Mouse (Mus musculus) T-helper 2 cell (primary cell): ENCODE measurements around the gene Fam243.

Experiments used
- in situ Hi-C: fragments of 300-600 bp; cut with MboI, MseI; formaldehyde crosslinking; loops from one replicate; pipeline ENCODE4 v1.15.1; 2025; ENCODE audit warnings: high pct_unique_total_duplicates

Fam243 gene

DNA sequence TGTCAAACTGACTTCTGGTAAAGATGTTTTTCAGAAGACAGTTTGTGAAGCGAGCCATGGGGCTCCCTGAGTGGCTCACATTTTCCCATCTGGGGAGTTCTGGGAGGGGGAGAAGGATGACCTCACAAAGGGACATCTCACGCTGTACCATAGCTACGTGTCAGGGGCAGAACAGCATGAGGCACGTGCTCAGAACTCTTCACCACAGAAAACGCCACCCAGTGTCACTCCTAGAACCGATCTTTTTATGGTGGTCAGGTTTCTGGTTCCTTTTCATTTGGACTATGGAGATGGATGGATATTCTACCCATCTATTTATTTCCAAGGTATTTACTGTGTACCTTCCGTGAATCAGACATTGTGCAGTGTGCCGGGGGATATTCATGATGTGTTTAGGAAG is at the start of gene Fam243:
Gene Fam243, minus strand, starts transcription at position 101 of the 400 bp plus-strand sequence.
- in situ Hi-C loops: no loop called here

DNA sequence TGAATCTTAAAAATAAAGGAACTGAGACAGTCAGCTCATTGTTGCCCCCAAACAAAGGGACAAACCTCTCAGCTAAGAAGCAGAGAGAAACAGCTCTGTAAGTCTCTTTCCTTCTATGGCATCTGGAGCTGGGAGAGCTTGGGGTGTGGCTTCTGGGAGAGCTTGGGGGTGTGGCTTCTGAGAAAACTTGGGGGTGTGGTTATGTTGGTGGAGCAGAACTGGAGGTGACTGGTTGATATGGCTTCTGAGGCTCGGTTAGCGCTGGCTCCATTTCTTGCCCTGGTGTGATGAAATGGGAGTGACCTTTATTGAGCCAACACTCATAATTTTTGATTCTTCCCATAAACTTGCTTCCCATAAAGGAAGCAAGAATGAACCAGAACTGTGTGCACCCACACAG is 48.0 kb upstream of the Fam243 start:
- in situ Hi-C loops: no loop called here

DNA sequence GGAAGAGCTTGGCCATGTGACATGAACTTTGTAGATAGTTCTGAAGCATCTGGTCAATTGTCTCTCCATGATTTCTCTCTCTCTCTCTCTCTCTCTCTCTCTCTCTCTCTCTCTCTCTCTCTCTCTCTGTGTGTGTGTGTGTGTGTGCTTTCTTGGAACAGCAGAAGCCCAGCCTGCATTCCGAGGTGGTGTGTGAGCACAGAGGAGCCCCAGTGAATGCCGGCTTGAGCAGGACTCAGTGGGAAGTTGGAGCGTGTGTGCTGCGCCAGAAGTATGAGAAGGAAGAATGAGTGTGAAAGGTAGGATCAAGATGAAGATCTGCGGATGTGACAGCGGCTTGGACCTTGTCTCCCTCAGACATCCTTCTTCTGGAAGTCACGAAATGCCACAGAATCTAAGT is 44.2 kb upstream of the Fam243 start:
- in situ Hi-C loops: no loop called here

DNA sequence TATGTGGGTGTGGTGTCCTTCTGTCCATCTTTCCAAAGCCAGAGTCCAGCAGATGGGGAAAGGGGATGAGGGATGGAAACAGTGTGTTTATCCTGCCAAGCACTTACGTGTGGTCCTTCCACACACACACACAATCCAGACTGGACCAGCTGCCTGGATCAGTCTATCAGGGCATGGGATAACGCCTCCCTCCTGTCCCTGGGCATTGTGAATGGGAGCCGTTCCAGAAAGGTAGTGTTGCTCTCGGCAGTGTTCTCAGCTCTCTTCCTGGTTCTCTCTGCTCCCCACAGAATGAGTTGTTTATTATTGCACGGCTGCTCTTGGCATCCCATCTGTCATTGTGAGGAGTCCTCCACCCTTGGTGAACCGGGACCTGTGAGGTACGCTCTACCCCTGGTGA is 39.5 kb upstream of the Fam243 start:
- in situ Hi-C loops: no loop called here

- in situ Hi-C loops: no loop called here
These were observed 38.0 kb upstream of the Fam243 start, which contains the start of gene Kcne1 for GRCm38 (mm10) chr16:92359229-92359628. TSS of gene Kcne1 (minus strand) at chr16:92359468.

- in situ Hi-C loops: no loop called here
These were observed 37.5 kb upstream of the Fam243 start for GRCm38 (mm10) chr16:92358734-92359133.

GRCm38 (mm10) chr16:92357566-92357965 is 36.3 kb upstream of the Fam243 start:
- in situ Hi-C loops: no loop called here

DNA sequence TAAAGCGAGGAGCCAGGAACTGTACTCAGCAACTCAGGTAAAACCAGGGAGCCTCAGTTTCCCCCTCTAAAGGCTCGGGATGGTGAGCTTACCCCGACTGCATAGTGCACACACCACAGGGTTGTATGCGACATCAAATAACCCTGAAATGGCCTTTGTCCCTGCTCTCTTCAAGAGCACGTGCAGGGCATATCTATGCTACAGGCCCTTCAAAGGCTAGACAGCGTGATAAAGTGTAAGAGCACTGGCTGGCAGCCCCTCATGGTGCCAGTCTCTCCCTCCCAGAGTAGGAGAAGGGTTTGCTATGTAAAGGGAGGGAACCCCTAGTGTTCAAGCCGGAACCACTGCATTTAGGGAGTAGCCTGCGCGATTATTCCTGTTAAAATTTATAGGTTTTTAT is 35.8 kb upstream of the Fam243 start:
- in situ Hi-C loops: no loop called here

- in situ Hi-C loops: no loop called here
These were observed 34.7 kb upstream of the Fam243 start for GRCm38 (mm10) chr16:92355982-92356381.

GRCm38 (mm10) chr16:92355366-92355765 is 34.1 kb upstream of the Fam243 start:
- in situ Hi-C loops: no loop called here

- in situ Hi-C loops: no loop called here
These were observed 32.7 kb upstream of the Fam243 start for GRCm38 (mm10) chr16:92353897-92354296.

GRCm38 (mm10) chr16:92353295-92353694 is 32.1 kb upstream of the Fam243 start:
- in situ Hi-C loops: no loop called here

- in situ Hi-C loops: no loop called here
These were observed 27.7 kb upstream of the Fam243 start for GRCm38 (mm10) chr16:92348941-92349340.

DNA sequence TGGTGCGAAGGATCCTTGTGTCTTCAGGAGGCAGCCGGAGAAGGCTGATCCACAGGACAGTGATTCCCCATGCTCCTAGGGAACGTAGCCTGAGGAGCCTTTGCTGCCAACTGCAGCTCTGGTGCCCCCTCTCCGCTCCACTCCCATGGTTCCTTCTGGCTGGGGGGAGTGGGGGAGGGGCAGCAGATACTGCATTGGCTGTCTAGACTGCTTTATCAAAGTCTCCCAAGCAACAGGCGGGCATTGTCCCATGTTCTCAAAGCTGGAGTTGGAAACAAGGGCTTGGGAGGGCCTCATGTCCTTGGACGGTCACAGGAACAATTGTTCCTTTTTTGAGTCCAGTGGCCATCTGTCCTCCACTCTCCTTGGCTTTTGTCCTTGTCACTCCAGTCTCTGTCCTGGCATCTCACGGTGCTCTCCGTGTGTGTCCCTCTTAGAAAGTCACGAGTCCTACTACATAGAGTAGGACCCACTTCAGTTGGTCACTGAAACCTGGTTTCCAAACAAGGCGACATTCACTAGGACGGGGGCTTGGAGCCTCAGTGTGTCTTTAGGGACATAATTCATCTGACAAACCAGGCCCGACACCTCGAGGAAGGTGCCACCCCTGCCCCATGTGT is 25.2 kb upstream of the Fam243 start:
- in situ Hi-C loops: no loop called here

DNA sequence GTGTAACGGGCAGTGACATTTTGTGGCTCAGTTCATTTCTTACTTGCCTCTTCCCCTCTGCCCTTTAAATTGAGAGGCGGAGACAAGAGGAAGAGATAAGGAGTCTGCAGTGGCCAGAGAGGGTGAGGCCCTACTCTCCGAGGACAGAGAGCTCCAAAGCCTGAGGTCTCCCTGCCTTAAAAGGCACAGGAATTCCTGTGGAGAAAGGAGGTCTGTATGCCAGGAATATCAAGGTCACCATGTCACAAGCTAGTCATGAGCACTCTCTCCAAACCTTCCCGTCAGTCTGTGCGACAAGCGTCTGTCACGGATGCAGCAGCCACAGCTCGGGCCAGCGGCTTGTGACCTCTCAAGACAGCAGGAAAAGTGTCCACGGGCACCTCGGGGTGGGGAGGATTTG is 23.9 kb upstream of the Fam243 start:
- in situ Hi-C loops: no loop called here

DNA sequence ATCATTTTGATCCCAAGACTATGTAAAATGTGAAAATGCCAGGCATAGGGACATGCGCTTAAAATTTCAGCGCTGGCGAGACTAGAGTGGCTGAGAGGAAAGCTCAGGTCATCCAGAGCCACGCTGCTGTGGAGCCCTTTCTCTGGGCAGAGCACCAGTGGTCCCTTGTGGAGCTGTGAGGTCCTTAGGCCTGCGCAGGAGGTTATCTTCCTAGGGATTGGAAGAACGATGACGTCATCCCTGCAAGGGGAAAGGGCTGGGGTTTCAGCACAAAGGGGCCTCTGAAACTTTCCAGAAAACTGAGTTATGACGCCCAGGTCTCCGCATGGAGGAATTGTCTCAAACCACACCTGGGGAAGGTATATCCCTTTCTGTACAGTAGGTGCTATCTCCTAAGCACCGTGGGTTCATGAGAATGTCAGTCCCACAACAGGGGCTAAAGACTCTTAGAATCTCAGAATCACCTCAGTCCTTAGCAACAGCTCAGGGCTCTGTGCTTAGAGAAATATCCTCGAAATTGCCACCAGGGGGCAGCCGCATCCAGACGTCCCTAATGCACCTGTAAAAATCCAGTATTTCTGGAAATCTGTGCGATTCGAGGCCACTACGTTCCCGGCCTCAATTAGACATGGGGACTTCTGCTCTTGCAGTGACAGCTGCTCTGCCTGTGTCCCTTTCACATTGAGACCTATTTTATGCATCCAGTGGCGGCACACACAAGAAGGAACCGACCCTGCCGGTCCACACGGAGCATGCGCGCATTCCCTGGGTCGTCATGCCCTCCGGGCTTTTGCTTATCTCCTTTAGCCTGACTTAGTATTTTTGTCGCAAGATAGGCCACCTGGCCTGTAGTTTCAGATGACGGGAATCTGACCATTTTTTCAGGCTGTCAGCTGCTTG is 19.6 kb upstream of the Fam243 start:
- in situ Hi-C loops: no loop called here

DNA sequence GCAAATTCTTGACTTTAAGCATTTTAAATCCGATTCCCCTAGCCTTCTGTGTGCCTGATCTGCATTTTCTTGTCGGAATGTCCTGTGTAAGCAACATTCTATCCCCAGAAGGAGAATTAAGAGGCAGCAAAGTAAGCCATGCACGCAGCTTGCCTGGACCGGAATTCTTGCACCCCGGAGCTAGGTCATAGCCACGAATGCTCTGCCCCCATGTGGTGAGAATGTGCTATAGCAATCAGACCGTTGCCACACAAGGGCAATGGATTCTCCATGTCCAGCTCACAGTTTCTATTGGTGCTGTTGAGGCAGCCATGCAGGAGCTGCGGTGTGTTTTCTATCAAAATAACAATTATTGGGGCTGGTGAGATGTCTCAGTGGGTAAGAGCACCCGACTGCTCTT is 15.0 kb upstream of the Fam243 start:
- in situ Hi-C loops: no loop called here

DNA sequence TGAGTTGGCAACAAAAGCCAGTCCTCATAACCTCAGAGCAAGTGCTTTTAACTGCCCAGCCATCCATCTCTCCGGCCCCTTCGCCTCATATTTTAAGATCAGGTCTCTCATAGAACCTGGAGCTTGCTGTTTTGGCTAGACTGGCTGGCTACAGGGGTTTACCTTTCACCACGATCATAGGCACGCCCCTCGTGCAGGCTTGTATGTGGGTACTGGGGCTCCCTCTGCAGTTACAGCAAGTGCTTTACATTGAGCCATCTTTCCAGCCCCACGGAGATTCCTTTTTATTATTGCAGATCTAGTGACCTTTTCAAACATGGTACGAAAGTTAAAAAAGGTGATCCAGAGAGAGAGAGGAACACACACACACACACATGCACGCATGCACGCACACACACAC is 13.4 kb upstream of the Fam243 start:
- in situ Hi-C loops: no loop called here

GRCm38 (mm10) chr16:92330966-92331365 is 9.7 kb upstream of the Fam243 start:
- in situ Hi-C loops: no loop called here

GRCm38 (mm10) chr16:92327911-92328310 is 6.7 kb upstream of the Fam243 start:
- in situ Hi-C loops: no loop called here

GRCm38 (mm10) chr16:92325062-92325406 is 3.8 kb upstream of the Fam243 start:
- in situ Hi-C loops: no loop called here

DNA sequence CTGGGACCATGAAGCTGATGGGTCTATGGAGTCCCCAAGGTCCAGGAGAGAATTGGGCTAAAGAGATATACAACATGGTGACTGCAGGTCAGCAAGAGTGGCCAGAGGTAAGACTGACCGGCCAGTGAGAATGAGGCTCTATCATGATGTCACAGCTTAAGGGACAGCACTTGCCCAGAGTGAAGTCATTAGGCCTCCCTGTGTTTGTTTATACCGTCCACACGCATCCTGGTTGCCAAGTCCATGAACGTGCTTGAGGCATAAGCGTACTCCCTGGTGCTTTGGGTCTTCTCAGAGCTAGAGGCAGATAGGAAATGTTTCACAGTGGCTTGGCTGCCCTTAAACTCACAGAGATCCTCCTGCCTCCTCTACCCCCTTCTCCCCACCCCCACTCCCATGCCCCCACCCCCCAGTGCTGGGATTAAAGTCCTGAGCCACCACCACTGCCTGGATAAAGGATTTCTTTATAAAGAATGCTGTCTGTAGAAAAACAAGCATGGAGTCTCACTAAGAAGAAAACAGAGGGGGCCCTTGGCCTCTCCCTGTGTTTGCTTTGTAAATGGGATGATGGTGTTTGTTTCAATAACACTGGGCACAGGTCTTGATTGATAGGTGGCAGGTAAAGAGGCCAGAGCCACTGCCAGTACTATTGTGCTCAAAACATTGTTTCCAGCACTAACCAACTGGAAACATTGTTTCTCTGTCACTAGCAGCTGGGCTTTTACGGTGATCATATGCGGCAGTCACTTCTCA is 3.2 kb upstream of the Fam243 start:
- in situ Hi-C loops: no loop called here

- in situ Hi-C loops: no loop called here
These were observed 880 bp downstream of the Fam243 start for GRCm38 (mm10) chr16:92320361-92320760.
